Mouse (Mus musculus) mature B cell (primary cell): Measurements from ENCODE around the gene Gm21477.
"Not testable (repeated sequence)": the region's sequence is repeated elsewhere in the genome, so short reads cannot be mapped to it uniquely, and the experiment has no call there.

ENCODE experiments used
- in situ Hi-C: fragments of 300-500 bp; cut with MboI; formaldehyde crosslinking; loops from 2 replicates; pipeline ENCODE4 v1.14.3; 2019

Gm21477 gene

GRCm38 (mm10) chrY:87116521-87116920 lies at the start of gene Gm21477:
Gene Gm21477, plus strand, starts transcription at chrY:87116821.
- in situ Hi-C loops = not testable (repeated sequence)
